Mouse (Mus musculus) thymus, adult 18-20 months (tissue): ENCODE data around the gene Rtf1.

ENCODE experiments used
- DNase-seq, 2 experiments: peaks; one replicate each; pipeline ENCODE4 v3.0.0; 2022; ENCODE audit warnings: mixed read lengths in 2 of 2

Rtf1 gene

GRCm38 (mm10) chr2:119730735-119731134 lies 55.9 kb downstream of the Rtf1 start:
- no peak for DNase-seq

DNA sequence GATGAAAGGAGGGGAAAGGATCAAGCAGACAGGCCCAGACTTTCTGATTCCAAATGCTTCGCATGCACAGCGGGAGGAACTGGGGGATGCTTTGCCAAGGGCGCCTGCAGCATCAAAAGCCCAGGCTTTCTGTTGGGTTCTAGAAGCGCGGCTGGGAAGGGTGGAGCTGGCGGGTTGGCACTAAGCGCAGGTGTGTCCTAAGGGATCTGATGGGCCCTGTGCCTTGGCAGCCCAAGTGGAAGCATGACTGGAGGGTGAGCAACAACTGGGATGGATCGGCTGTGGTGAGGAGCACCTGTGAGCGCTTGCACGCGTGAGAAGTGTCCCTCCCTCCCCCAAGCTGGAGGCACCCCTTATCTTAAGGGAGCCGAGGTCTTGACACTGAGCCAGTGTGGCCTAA lies 62.3 kb downstream of the Rtf1 start:
- DNase-seq: no peak

GRCm38 (mm10) chr2:119740567-119740966 lies 65.7 kb downstream of the Rtf1 start:
- DNase-seq: no peak

DNA sequence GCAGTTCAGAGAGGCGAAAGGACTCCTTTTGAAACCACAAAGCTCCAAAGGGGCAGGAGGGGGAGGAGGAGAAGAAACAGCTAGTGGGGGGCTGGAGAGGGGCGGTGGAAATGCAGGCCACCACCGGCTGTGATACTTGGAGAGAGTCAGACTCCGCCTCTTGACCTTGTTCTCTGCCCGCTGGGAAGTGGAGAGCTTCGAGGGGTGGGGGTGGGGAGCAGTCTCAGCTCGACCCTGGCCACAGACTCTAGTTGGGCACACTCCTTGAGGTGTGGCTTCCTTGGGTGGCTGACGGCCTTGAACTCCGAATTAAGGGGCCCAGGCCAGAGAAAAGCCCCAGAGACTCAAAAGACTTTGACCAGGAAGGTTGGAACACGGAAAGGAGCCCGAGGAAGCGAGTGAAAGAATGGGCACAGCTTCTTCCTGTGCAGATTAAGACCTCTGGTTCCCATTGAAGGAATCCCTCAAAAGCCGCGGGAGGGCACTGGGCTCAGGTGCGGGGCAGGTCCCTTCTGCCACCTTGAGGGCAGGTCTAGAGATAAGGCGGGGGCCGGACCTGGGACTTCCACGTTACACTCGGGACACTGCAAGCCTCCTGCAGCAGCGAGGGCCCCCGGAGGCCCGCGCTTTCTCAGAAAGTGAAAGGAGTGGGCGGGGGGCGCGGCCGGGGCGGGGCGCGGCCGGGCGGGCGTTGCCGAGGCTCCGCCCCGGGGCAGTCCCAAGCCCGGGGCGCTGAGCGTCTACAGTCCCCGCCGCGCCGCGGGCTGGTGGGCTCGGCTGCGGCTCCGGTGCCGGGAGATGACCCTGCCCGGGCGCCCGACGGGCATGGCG lies 66.9 kb downstream of the Rtf1 start, which contains the start of gene Itpka:
TSS of gene Itpka (plus strand) at position 757 of the 831 bp plus-strand sequence.
- peak; percentile 57 to 68 for DNase-seq

- DNase-seq: peak; percentile 55 to 57
Measured at GRCm38 (mm10) chr2:119742461-119743175, 67.8 kb downstream of the Rtf1 start.

DNA sequence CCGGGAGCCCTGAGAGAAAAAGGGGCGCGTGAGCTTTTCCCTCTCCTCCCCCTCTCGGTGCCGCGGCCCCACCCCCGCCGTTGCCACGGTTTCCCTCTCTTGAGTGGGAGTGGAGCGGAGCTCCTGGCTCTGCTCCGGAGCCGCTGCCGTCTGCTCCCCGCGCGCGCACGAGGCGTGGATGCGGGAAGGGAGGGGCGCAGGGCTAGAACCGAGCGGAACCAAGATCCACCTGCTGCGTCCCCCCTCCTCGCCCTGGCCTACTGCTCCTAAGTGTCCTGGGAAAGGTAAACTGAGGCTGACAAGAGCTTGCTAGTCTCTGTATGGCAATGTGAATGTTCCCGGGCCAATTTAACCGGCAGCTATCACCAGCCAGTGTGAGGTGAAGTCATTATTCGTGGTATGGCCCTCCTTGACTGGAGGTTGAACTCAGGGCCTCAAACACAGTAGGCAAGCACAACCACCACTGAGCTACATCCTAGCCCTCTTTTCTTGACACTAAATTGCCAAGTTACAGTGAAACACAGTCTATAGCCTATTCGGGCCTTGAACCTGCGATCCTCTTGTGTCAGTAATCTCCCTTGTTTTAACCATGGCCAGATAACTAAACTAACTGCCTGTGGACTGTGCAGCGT lies 68.4 kb downstream of the Rtf1 start:
- DNase-seq: peak in 1 of 2 experiments; percentile 12

DNA sequence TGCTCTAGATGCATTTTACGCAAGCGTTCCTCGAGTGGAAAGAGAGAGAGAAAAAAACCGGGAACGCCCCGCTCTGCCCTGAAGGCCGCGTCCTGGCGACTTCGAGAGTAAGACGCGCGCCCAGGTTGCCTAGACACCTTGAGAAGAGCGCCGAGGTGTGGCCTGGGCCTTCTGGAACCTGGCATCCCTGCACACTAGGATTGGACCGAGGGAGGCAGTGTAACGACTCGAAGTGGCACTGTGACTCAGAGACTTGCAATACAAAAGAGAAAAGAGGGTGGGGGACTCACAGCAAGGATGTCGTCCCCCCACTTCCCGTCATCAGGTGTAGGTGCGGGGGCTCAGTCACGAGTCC lies 68.9 kb downstream of the Rtf1 start:
- DNase-seq: no peak

DNA sequence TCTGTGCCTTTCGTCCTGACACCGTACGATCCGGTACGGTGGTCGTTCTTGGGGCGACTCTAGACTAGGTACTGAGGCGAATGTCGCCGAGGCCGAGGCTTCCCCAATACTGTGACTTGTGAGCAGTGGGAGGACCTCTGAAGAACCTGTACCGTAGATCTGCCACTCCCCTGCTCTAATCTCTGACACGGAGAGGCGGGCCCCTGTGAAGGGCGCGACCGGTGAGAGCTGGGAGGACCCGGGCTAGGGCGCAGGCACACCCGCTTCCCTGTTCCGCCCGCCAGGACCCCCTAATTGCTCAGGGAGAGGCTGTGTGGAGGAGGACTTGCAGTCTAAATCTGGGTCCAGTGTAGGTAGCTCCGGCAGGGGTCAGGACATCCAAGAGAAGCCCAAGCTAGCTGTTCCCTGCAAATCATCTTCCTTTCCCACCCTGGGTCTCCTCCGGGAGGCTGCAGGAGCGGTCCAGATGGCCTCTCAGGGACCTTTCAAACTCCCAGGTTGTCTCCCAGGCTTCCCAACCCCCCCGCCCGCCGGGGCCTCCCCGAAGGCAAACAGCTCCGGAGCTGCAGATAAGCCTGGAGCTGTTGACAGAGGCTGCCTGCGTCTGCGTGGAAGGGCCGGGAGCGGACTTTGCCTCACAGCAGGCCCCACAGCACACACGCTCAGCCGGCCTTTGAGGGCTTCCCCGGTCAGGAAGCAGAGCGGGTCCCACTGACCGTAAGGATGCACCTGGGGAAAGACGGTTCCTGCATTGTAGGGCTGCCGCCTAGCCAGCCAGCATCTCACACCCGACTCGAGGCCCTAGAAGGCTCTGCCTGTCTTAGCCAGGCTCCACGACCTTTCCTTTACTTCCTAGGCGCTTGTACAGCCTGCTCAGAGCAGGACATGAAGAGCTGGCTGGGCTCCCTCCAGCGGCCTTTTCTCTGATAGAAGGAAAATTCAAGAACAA lies 69.6 kb downstream of the Rtf1 start:
- no peak for DNase-seq

DNA sequence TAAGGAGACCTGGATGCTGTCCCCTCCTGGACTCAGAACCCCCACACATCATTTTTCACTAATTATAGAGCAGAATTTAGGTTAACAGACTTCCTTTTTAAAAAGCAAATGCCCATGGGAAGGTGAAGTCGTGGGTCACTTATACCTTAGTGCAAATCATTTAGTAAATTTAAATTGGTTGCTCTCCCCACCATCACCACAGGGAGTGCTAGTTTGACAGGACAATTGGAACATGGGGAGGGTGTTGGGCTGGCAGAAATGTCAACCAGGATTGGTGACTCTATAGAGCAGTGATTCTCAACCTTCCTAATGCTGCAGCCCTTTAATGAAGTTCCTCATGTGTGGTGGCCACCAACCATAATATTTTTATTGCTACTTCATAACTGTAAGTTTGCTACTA lies 70.4 kb downstream of the Rtf1 start:
- no peak for DNase-seq

DNA sequence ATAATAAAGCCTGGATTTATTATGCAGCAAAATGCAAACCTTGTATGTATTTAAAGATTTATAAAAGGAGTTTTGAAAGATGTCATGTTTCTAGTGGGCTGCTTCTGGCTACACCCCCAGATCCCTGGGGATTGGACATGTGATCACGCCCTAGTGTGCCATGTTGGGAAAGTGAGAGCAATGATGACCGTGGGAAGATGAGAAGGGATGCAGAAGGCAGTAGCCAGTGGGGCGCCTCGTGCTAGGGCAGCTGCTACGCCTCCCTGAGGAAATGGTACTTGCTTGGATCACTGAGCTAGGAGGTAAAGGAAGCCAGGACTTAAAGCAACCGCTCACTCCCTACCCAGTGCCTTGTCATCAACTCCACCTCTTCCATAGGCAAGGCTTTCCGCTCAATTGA lies 72.7 kb downstream of the Rtf1 start:
- DNase-seq: no peak

DNA sequence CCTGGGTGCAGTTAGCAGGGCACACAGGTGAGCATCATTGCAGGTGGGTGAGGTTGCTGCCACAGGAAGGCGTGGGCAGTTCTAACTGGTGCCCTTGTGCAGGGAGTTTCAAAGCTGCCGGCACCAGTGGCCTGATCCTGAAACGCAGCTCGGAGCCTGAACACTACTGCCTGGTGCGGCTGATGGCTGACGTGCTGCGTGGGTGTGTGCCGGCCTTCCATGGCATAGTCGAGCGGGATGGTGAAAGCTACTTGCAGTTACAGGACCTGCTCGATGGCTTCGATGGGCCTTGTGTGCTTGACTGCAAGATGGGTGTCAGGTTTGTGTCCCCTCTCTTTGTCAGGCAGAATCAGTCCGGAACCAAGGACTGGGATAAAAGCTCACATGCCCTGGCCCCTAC lies 74.4 kb downstream of the Rtf1 start:
- no peak for DNase-seq

- DNase-seq: no peak
Measured at GRCm38 (mm10) chr2:119757601-119758100, 82.8 kb downstream of the Rtf1 start.

- peak in 1 of 2 experiments; percentile 22 for DNase-seq
Measured at GRCm38 (mm10) chr2:119758101-119758843, 83.4 kb downstream of the Rtf1 start.

DNA sequence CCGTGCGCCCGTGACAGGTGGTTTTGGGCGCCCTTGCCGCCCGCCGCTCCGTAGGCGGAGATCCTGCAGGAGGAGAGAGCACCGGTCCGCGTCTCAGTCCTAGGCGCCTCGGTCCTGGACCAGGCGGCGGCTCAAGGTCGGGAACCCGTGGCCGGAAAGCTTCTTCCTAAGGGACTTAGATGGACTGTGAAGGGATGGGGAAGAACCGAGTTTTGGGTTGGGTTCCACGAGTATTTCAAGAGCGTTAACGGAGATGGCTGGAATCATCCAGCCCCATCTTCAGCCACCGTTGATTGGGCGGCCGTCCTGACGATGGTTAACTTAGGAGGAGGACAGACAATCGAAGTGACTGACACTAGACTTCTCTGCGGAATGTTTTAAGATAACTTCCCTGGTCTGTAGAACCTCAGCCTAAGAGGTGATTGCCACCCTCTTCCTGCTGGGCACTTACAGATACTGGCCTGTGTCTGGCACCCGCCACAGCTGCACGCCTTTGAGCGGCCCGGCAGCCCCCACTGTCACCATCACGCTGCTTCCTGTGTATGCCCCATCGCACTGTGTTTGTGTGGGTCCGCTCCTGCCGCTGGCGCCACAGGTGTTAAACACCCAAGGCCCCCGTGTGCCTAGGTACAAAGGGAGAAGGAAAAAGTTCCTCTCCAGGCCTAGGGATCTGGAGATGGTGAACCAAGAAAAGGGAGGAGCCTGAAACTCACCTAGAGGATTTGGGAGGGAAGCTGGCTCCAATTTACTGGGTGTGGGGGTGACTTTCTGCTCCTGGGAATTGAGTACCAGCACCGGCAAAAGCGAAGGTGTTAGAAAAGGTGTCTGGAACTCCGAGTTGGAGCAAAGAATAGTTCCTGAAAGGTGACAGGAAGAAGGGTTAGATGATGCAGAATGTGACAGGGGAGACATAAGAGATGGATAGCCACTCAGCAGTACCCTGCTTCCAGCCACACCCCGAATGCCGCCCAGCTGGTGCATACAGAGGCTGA lies 84.3 kb downstream of the Rtf1 start:
- peak; percentile 43 to 58 for DNase-seq

DNA sequence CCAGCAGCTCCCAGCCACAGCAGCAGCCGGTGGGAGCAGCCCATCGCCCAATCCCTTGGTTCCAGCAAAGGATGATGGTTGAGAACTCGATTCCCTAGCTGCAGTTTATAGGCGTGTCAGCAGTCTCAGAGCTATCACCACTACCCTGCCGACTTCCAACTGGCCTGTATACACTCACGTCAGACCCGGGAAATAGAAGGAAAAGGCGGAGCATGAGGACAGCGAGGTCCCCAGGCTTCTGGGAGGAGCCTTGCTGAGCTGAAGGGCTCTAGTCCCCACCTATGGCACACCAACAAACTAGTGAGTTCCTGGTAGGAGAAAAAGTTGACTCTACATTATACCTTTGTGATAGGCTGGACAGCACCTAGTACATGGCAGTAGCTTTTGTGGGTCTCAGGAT lies 85.4 kb downstream of the Rtf1 start, which contains the start of gene Ltk:
TSS of gene Ltk (minus strand) at position 181 of the 400 bp plus-strand sequence.
- no peak for DNase-seq

DNA sequence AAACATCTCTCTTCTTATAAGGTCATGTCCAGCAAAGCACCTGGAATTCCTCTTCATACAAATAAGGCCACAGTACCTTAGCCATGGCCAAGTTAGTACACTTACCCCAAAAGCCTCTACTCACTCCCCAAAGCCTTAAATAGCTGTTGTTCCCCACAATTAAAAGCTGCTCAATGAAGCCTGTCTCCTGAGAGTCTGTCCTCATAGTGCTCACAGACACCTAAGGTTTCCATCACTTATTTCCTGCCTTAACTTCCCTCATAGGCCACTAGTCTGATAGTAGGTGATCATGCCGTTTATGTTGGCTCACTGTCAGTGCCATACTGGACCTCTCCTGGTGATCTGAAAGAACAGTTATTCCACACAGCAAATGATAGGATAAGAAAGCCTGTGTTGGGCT lies 87.4 kb downstream of the Rtf1 start:
- DNase-seq: no peak

DNA sequence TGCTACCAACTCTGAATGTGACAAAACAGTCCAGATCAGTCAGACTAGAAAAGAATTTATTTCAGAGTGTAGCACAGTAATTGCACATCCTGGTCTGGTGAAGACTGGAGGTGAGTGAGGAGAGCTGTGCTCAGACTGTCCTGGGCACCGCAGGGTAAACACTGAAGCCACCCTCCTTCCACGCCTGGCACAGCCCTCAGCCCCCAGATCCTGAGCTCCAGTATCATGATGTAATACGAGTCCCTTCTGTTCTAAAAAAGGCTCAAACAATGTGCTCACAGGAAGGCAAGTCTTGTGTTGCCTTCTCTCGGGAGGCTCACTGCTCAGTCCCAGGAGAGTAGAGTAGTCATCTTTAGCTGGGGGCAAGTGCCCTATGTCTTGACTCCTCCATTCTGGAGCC lies 89.1 kb downstream of the Rtf1 start:
- no peak for DNase-seq

- no peak for DNase-seq
Measured at GRCm38 (mm10) chr2:119767246-119767645, 92.4 kb downstream of the Rtf1 start.
